Mouse (Mus musculus) heart, postnatal 0 days (tissue): Measurements from ENCODE around the gene Pbx4.
A peak's percentile ranks its signal among the peaks of the same experiment; 100 is the strongest.

Experiments used
- CTCF ChIP-seq: IDR thresholded peaks from 2 replicates; pipeline ENCODE4 v1.5.1; 2016; ENCODE audit warnings: antibody characterized with exemption, control low read depth, low read depth
- EP300 ChIP-seq: IDR thresholded peaks from 2 replicates; pipeline ENCODE4 v1.6.1; 2016; ENCODE audit warnings: antibody characterized with exemption, low read depth

GRCm38 (mm10) chr8:69832298-69832853 is at the start of gene Pbx4:
- TF ChIP-seq CTCF: peak; percentile 20
- TF ChIP-seq EP300: no peak
